Mouse (Mus musculus) kidney, adult 11 months (tissue): Measurements from ENCODE around the gene Ceacam9.
A peak's percentile ranks its signal among the peaks of the same experiment; 100 is the strongest.

Experiments used
- DNase-seq: peaks from one replicate; pipeline ENCODE4 v3.0.0; 2022

The Ceacam9 gene

GRCm38 (mm10) chr7:16745373-16745772 lies 23.6 kb downstream of the Ceacam9 start:
- DNase-seq, result no peak

DNA sequence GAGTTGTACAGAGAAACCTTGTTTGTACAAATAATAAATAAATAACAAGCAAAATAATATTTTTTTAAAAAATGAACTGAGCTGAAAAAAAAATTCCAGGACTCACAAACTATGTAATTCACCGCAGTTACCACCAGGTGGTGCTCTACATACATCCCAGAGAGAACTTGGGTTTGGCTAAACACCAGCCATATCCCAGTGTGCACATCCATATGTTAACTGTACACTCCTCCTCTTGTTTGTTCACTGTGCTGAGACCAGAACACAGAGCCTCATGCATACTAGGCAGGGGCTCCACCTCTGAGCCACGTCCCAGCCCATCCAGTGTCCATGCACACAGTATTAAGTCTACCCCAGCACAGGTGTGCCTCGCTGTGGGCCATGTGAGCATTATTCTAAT lies 24.4 kb downstream of the Ceacam9 start:
- no peak for DNase-seq

- DNase-seq, result no peak
These were observed 25.9 kb downstream of the Ceacam9 start for GRCm38 (mm10) chr7:16747656-16748055.

DNA sequence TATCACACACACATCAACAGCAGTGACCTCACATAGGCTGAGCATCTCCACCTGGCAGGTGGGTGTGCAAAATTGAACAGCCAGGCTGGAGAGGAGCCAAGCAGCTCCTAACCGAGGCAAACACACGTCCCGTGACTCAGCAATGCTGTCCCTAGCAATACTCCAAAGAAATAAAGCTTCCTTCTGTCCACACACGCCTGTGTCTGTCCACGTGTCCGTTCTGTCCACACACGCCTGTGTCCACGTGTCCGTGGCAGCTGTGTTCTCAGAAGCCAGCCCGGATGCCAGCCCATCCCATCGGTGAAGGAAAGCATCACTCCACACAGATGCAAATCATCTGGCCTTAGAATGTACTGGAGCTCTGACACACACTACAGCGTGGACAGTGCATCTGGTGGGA lies 30.3 kb downstream of the Ceacam9 start:
- DNase-seq, result no peak

GRCm38 (mm10) chr7:16755362-16756017 lies 33.8 kb downstream of the Ceacam9 start:
- DNase-seq, result peak; percentile 34

GRCm38 (mm10) chr7:16758872-16759574 lies 37.3 kb downstream of the Ceacam9 start:
- no peak for DNase-seq

- DNase-seq, result peak; percentile 19
These were observed 38.6 kb downstream of the Ceacam9 start for GRCm38 (mm10) chr7:16760292-16760691.

GRCm38 (mm10) chr7:16761005-16761481 lies 39.3 kb downstream of the Ceacam9 start:
- peak; percentile 69 for DNase-seq

DNA sequence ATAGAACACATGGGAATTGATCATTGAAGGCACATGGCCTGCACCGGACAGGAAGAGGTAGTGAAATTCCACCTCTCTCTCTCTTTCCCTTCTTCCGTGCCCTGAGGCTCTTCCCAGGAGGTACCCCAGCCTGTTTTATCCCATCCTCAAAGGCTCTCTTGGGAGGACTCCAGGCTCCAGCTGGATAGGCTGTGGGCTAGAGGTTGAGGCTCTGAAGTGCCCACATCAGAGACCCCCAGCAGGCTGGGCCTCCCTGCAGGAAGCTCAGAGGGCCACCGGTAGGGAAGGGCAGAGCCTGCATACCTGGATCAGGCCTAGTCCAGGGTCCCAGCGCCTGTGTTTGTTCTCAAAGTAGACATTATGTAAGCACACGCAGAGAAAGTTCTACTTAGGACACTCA lies 39.9 kb downstream of the Ceacam9 start:
- DNase-seq, result no peak

GRCm38 (mm10) chr7:16763463-16764218 lies 41.9 kb downstream of the Ceacam9 start:
- DNase-seq, result no peak

- no peak for DNase-seq
These were observed 44.7 kb downstream of the Ceacam9 start for GRCm38 (mm10) chr7:16766443-16766842.
